Mouse (Mus musculus): ENCODE measurements at regions not wholly inside any gene's neighbourhood (a gene's known extent, or its start where the extent isn't known, plus 50 kb on each side); places are given as distances from the start of the nearest gene placed in this dataset.

- DNase-seq (ENCODE audit: low read depth, low spot score), result no peak
Measured at GRCm38 (mm10) chr7:113156861-113157747, 50.2 kb upstream of the Arntl start.
